Mouse (Mus musculus) neural tube, embryonic 10.5 days (tissue): ENCODE results near the gene Cend1.
"Not testable (repeated sequence)": the region's sequence is repeated elsewhere in the genome, so short reads cannot be mapped to it uniquely, and the experiment has no call there.

Source experiments
- DNase-seq: peaks from one replicate; pipeline ENCODE4 v3.0.0-alpha.2; 2017; ENCODE audit warnings: low spot score; ENCODE audit errors: extremely low spot score

Cend1 gene

DNA sequence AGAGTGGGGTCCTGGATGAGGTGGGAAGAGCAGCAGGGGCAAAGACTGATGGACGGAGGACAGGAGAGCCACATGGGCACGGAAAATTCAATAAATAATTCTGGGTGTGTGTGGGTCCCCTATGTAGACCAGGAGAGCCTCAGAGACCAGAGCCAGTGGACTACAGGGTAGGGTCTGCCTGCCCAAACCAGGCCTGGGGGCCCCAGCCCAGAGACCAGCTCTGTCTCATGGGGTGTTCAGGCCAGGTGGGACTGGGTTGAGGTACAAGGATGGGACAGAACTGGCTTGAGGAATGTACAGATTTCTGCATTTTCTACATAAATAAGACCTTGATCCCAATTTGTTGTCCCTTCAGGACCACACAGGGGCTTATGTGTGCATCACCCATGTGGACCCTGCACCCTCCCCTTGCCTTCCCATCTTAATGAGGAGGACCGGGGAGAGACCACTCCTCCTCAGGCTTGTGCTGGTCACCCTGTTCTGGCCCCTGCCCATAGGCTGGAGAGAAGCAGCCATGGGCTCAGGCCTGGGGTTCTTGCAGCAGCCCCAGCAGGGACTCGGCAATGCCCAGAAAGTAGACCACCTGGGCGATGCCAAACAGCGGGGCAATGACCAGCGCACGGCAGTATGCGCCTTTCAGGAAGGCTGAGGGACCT lies 1.4 kb upstream of the Cend1 start:
- DNase-seq, result no peak

DNA sequence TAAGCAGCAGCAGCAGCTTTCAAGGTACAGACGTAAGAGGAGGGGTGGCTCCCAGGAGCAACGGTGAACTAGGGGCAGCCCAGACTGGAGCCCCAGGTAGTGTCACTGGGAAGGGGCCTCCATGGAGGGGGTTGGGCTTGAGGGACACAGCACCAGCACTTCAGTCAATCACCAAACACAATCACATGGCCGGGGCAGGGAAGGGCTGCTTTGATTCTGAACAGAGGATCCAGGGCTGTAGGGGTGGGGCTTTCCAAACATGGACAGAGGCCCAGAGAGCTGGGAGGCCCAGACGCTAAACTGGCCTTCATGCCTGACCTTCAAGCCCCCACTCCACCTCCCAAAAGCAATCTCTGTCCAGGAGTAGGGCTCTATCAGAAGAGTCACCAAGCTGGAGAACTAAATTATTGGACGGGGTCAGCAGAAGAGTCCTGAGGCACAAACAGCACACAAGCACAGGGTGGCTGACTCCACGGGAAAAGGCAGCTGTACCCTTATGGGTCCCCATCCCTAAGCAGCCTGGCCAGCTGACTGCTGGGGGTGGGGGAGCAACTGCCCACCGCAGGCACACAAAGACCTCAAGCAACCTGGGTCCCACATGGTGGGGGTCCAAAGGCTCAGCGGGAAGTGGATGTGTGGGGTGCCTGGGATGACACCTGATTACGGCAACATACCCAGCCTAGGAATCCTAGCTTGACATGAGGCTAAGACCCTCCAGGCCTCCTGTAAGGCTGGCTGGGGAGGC lies 721 bp upstream of the Cend1 start:
- DNase-seq, result no peak

DNA sequence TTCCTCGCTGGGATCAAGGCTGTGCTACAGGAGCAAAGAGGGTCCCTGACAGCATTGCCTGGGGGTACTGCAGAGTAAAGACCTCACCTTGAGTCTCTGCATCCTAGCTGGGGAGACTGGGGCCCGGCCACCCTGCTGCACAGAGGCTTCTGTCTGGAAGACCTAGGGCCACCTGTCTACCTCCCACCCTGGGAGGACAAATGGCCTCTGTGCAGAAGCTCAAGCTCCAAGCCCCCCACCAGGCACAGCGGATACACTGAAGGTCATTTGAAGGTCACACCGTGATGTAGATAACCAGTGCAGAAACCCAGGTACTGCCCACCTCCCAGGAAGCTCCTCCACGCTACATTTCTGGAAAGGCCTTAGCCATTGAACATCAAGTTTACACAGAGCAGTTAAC lies 590 bp downstream of the Cend1 start:
- DNase-seq, result no peak

DNA sequence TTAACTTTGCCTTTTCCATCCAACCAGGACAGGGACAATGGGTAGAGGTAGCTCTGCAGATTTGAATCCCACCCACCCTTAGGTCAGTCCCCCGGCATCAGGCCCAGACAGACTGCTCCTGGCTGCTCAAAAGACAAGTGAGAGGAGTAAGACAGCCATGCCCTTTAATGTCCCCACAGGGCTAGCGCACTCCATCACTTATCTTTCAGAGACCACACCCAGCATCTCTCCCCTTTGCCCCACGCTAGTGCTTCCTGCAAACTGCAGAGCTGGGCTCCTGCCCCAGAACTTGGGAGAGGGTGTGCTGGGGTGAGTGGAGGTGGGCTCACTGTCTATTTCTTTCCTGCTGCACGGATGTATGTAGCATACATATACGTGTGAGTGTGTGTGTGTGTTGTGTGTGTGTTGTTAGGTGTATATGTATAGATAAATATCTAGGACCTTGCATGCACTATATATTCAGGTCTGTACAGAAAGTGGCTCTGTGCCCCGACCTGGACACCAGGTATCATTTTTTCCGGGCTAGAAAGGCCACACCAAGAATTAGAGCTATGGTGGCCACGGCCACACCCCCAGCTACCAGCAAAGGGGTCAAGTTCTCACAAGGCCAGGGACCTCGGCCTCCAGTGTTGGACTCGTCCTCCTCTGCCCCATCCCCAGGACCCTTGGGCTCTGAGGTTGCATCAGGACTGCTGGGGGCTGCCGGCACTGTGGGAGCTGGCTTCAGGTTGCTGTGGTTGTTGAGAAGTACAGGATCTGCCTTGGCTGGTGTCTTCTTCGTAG lies 2.2 kb downstream of the Cend1 start:
- no peak for DNase-seq

DNA sequence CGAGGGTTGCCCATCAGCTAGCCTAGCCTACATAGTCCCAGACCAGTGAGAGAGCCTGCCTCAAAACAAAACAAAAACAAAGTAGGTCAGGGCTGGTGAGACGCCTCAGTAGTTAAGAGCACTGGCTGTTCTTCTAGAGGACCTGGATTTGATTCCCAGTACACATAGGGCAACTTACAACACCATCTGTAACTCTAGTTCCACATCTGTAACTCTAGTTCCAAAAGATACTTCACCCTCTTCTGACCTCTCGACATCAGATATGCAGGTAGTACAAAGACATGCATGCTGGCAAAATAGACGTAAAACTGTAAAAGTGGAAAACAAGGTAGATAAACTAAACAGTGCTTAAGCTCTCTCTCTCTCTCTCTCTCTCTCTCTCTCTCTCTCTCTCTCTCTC lies 5.5 kb downstream of the Cend1 start:
- no peak for DNase-seq

- DNase-seq, result no peak
These were observed 9.1 kb downstream of the Cend1 start for GRCm38 (mm10) chr7:141420030-141420702.

- DNase-seq, result no peak
These were observed 10.3 kb downstream of the Cend1 start for GRCm38 (mm10) chr7:141418970-141419369.

DNA sequence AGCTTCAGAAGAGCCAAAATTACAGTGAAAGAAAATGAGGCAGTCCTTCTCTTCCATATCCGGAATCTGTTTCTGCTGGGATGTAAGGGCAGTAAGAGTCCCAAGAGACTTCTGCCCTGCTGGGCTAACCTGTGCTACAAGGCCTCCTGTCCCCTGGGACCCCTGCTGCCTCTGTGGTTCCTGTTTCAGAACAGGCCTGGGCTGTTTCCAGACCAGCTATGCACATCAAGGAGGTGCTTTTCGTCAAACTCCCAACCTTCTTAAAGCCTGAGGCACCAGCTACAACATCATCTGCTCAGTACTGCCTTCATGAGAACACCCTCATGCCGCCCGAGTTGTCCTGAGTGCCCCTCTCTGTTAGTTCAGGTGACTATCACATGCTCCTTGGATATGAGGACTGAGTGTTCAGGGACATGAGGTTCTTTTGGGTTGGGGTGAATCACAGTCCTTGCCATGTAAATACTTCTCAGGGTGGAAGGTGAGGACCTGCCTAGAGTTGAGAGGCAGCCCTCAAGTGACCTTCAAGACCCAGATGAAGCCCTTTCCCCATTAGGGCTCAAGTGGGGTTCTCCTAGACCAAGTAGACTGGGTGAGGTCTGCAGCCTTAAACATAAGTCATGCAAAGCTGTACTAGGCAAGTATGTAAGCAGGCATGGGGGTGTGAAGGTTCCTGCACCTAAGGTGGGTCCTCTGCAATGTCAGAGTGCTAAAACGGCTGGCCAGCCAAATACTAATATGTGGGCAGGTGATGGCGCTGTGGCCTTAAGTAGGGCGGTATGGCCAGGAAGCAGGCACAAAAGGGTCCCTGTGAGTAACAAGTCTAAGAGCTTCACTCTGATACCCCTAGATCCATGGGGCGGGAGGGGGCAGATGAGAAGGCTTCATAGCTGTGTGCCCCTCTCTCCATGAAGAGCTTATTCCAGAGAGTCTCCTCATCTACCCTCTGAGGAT lies 11.3 kb downstream of the Cend1 start:
- DNase-seq, result no peak

DNA sequence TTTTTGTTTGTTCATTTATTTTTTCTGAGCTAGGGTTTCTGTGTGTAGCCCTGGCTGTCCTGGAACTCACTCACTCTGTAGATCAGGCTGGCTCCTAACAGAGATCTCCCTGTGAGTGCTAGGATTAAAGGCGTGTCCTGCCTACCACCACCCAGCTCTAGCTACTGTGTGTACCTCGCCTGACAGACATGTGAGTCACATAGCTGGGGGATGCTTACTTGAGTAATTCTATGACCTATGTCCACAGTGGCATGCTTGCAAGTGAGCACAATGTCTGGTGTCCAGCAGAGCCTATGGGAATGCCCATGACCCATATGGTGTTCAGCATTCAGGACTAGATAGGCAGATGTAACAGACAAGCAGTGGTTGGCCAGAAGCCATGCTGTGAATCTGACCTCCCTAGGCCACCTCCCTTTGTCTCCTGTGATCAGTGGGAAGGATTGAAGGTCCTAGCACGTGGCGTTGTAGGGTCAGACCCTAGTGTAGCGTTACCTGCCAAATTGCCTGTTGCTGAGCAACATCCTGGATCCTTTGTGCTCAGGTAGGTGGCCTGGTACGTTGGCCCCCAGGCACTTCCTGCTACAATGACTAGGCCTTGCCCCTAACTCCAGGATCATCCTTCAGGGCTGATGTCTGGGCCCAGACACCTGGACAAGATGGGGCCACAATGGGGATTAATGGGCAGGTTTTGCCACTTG lies 13.0 kb downstream of the Cend1 start:
- DNase-seq, result no peak

- DNase-seq, result peak; percentile 100
These were observed 15.3 kb downstream of the Cend1 start, which contains the start of gene Gatd1 for GRCm38 (mm10) chr7:141413809-141414584. Gene Gatd1 (minus strand): TSS chr7:141414136.

DNA sequence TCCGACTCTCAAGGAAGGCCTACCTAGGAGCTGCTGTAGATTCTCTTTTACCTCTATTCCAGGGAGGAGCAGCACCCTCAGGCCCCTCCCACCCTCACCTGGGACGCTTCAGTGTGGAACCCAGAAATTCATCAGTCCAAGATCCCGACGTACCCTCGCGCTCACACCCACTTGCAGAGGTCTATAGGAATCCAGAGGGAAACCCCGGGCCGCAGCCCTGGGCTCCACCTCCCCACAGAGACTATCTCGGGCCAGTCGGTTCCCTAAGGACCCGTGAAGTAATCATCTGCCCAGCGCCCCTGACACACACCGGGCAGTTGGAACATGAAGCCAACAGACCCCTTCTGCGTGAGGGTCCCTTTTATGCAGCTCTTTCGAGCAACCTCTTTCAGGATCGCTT lies 16.0 kb downstream of the Cend1 start:
- DNase-seq, result no peak

DNA sequence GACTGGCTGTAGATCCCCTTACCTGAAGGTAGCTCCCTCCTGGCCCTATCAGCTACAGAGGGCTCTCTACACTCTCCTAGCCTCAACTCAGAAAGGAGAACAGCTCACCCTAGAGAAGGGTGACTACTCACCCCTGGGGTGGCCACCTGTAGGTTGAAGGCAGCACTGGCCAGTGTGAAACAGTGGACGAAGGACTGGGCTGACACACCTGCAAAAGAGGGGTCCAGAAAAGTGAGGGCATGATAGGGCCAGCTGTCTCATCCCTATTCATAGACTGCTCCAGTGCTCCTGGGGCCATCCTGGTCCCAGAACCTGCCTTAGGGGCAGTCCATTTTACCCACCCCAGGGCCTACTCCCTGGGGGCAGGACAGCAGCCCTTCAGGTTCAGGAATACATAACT lies 17.6 kb downstream of the Cend1 start:
- DNase-seq, result no peak

GRCm38 (mm10) chr7:141410631-141411030 lies 18.7 kb downstream of the Cend1 start:
- no peak for DNase-seq

DNA sequence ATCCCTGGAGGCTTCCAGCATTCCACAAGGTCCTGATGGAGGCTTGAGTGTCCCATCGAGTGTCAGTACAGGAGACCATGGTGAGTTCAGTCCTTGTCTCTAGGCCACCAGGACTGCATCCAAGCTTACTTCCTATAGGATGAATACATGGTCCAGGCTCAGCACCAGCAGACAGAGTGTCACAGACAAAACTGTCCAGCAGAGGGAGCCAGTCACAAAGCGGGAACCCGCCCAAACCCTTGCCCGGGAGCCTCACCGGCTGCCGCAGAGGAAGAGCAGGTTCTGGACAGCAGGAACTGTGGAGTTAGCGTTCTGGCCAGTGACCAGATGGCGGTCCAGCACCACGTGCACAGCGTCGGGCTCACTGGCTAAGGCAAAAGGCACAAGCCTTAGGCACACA lies 20.5 kb downstream of the Cend1 start:
- peak; percentile 83 for DNase-seq

GRCm38 (mm10) chr7:141407670-141408069 lies 21.6 kb downstream of the Cend1 start:
- DNase-seq, result not testable (repeated sequence)

GRCm38 (mm10) chr7:141405466-141405865 lies 23.8 kb downstream of the Cend1 start:
- no peak for DNase-seq

DNA sequence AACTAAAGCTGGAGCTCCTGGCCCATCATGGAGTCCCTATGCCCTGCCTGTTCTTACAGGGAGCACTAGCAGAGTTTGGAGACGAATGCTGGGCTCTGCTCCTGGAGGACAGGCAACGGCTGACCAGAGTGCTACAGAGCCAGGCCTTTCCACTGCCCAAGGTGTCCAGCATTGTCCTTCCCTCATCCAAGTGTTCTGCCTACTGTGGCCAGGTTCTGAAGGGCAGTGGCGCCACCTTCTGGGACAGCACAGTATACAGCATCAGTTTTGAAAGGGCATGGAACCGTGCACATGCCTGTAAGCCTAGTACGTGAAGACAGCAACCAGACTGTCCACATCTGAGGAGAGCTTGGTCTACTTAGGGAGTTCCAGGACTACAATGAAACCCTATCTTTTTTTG lies 26.0 kb downstream of the Cend1 start:
- DNase-seq, result peak; percentile 47

GRCm38 (mm10) chr7:141395348-141395747 lies 33.9 kb downstream of the Cend1 start:
- no peak for DNase-seq

GRCm38 (mm10) chr7:141394771-141395170 lies 34.5 kb downstream of the Cend1 start:
- peak; percentile 82 for DNase-seq
